Mouse (Mus musculus) thymus, postnatal 25 days (tissue): ENCODE results near the gene Smim20.

Experiments
- DNase-seq: peaks from one replicate; pipeline ENCODE4 v3.0.0; 2022

Smim20 gene

DNA sequence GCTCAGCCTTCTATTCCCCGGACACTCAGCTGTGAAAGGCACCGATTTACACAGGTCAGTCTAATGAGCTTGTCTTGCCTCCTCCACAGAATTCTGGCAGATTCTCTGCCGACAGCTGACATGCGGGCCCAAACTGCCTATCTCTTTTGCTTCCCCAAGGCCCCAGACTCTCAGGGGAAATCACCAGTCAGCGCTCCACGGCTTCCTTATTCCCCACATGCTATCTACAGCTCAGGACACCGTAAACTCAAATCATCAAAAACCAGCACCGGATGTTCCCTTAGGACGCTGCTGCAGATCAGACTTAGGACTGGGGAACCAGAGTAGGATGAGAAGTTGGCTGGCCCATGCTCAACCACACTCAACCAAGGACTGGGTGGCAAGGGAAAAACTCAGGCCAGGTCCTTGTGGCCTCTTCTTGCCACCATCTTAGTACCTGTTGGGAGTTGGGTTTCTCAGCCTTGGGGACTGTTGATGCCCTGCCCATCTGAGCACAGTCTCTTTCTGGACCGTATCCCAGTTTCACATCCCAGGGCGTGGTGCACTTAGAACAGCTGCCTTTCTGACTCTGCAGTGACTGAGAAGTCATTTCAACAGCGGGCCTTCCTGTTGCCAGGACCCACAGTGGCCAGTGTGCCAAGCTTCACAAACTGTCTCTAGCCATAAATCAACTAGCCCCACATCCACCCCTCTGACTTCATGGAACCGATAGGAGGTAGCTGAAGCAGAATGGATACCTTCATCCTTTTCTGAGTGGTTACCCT lies 47.7 kb downstream of the Smim20 start:
- no peak for DNase-seq

GRCm38 (mm10) chr5:53315829-53316228 lies 48.9 kb downstream of the Smim20 start:
- DNase-seq: no peak

DNA sequence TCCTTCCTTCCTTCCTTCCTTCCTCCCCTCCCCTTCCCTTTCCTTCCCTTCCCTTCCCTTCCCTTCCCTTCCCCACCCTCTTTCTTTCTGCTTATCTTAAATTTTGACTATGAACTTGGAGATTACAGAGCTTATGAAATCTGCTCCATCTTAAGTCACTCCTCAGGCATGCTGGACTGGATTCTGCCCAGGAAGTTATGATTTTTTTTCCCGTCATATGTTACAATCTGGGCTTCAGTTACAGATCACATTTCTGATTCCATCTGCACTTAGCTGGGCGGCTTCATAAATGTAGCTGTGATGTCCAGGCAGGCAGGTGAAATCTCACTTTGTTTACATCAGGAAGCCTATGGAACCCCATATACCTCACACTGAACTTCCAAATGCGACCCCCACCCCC lies 50.5 kb downstream of the Smim20 start:
- no peak for DNase-seq

GRCm38 (mm10) chr5:53317885-53318466 lies 51.1 kb downstream of the Smim20 start:
- DNase-seq: no peak

DNA sequence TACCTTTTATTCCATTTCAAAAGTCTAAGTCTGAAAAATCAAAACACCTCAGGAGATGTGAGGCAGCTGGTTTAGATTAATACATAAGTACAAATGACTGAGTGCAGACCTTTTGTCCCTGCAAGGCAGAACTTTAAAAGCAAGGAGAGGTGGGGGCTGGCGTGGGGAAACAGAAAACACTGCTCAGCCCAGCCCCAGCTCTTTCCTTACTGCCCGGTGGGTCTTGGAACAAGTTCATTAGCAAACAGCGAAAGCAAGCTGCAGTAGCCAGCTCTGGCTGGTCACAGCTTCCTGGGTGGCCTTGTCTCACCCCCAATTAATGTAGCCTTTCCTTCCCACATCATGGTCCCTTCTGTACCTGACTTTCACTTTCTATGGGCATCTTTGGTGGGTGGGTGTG lies 53.4 kb downstream of the Smim20 start:
- no peak for DNase-seq

GRCm38 (mm10) chr5:53321901-53322300 lies 55.0 kb downstream of the Smim20 start:
- DNase-seq: no peak

DNA sequence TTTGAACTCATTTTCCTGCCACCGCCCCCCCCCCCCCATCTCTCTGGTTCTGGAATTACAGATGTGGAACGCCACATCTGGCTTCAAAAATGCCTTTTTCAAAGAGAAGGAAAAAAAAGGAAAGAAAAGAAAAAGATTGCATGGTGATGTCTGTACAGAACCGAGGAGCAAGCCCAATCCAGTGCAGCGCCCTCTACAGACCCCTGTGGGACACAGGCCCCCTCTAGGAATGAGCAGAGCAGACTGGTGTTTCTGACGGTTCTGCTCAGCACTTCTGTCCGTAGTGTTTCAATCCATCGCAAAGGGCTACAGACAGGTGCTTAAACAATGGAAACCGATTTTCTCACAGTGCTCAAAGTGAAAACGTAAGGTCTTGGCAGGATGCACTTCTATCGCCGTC lies 55.6 kb downstream of the Smim20 start:
- DNase-seq: no peak

- no peak for DNase-seq
Measured at GRCm38 (mm10) chr5:53323121-53323520, 56.2 kb downstream of the Smim20 start.

DNA sequence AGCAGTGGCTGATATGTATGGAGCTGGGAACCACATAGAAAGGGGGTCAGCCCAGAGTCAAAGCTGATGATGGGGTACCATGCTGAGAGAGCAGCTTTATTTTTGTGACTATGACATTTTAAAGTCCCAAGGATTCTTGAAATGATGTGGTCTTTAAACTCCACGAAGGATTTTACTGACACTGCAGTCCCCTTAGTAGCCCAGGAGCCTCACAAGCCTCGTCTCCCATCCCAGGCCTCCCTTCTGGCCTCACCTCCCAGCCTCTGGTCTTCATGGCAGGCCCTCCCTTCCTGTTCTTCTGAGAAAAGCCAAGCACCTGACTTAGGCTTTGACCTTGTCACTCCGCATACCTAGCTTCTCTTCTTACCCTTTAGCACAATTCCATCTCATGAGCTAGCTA lies 57.4 kb downstream of the Smim20 start:
- no peak for DNase-seq

DNA sequence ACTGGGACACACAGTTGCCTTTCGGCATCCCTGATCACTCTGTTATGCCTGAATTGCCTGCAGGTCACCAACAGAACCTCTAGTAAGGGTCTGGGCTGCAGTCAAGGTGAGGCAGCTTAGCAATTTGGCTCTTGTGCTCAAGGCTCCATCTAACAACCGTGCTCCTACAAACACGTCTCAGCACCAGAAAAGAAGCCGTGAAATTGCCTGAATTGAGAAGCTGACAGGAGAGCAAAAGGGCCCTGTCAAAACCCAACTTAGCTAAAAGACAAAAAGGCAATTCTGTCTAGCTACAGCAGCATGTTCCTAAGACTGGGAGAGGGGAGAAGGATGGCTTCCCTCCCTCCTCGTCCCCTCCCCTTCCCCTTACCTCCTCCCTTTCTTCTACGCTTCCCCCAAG lies 57.9 kb downstream of the Smim20 start:
- DNase-seq: no peak

DNA sequence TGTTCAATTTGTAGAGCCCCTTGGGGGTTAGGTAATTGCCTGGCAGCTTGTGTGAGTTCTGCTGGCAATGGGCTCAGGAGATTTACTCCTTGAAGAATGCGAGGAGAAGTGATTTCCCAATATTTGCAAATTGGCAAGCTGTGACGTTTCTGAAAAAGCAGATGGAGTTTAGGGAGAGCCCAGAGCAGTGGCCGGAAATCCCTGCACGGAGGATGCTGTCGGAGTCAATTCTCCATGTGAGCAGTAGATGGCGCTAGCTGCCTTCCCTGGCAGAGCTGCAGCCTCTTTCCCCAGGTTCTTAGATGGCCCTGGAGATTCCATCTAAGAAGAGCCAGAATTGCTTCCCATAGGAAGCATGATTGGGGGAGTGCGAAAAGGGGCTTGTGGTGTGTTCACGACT lies 59.1 kb downstream of the Smim20 start:
- DNase-seq: peak; percentile 54

DNA sequence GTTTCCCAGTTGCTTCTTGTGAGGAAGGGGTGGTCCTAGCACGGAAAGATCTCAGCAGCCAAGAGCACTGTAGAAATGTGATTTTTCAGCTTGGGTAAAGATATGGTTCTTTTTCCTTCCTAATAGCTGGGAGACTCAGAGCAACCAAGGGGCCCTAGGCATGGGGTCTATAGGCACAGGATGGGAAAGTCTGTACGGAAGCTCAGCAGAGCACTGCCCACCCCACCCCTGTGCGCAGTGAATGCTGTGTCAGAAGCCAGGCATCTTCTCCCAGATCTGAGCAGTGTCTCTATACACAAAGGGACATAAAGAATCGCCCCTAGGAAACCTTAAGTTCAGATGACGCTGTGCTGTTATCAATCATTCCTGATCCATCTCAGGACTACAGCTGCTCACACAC lies 59.6 kb downstream of the Smim20 start:
- DNase-seq: no peak
